23 mouse cellular contexts compared by ENCODE assay signal in the genomic region with DNA sequence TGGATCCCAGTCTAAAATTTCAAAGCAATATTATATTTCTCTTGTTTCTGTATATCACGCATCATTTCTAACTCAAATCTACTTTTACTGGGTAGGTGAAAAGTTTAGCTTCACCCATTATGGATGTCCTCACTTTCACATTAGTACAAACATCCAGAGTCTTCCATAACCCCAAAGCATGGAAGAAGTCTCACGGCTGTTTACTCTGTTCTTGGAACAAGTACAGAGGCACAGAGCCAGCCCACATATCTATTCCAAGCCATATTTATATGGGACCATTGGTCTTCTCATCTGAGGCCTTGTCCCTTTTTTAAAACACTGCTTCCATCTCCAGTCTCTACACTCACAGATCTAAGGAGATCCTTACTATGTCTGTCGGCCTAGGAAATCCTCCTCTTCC.
DNase-seq lines count a peak whose midpoint lies in the region; ATAC-seq and TF ChIP-seq lines count a peak whose summit lies in the region.
"Had no signal": no experiment of that assay in that cellular context is flagged by ENCODE, and none has a peak within 500 bp of the region (broad histone marks: within the 10 kb centered on the region; RNA-seq: fewer than 3 reads in every experiment).

No protein-coding gene starts in this region.

- H3K4me1 ChIP-seq in embryonic facial prominence, embryonic 14.5 days (ENCODE audit: control insufficient read depth, insufficient read depth, low read length): peaks cover 12% of the 10 kb centered on the region
- no peaks in the 10 kb centered on the region for H3K4me1 ChIP-seq in embryonic facial prominence, embryonic 10.5 days
- no peaks in the 10 kb centered on the region for H3K4me1 ChIP-seq in lung, embryonic 15.5 days
- H3K4me1 ChIP-seq in liver, embryonic 14.5 days (replicated peaks; ENCODE audit: control insufficient read depth in 2 of 2, insufficient read depth in 2 of 2, low read length in 1 of 2): peaks cover 30 to 35% of the 10 kb centered on the region in 2 experiments
- no peaks in the 10 kb centered on the region for H3K4me1 ChIP-seq in hindbrain, embryonic 12.5 days
- H3K4me1 ChIP-seq: forebrain, embryonic 10.5 days had no signal

- H3K27me3 ChIP-seq in embryonic facial prominence, embryonic 14.5 days (replicated peaks; ENCODE audit: control insufficient read depth, insufficient read depth, low read length): no peaks in the 10 kb centered on the region
- H3K27me3 ChIP-seq in embryonic facial prominence, embryonic 10.5 days (replicated peaks; ENCODE audit: low read depth, poor library complexity, severe bottlenecking): no peaks in the 10 kb centered on the region
- no peaks in the 10 kb centered on the region for H3K27me3 ChIP-seq in lung, embryonic 15.5 days
- no peaks in the 10 kb centered on the region for H3K27me3 ChIP-seq in liver, embryonic 14.5 days (ENCODE audit: control insufficient read depth, insufficient read depth, low read length)
- no peaks in the 10 kb centered on the region for H3K27me3 ChIP-seq in hindbrain, embryonic 12.5 days
- H3K27me3 ChIP-seq: embryonic facial prominence, embryonic 13.5 days; Patski had no signal

- DNase-seq in embryonic facial prominence, embryonic 14.5 days (ENCODE audit: low spot score): peak; percentile 31
- DNase-seq in embryonic facial prominence, embryonic 10.5 days (ENCODE audit: low spot score): no peak
- DNase-seq in lung, postnatal 4 days: no peak
- no peak for DNase-seq in liver, embryonic 14.5 days (ENCODE audit: low read depth in 3 of 3, low spot score in 3 of 3)
- DNase-seq in ovary, postnatal 10 days (ENCODE audit: low spot score): no peak
- DNase-seq: adrenal gland, postnatal 10 days; cerebellum, postnatal 10 days; forebrain, postnatal 0 days; heart, postnatal 10 days; kidney, adult 9 months; layer of hippocampus, postnatal 36 days; right cerebral cortex, adult 18-20 months; thymus, postnatal 14 days had no signal

- no peaks in the 10 kb centered on the region for H3K36me3 ChIP-seq in embryonic facial prominence, embryonic 14.5 days (ENCODE audit: control insufficient read depth, insufficient read depth, low read length)
- H3K36me3 ChIP-seq in embryonic facial prominence, embryonic 10.5 days (replicated peaks): no peaks in the 10 kb centered on the region
- no peaks in the 10 kb centered on the region for H3K36me3 ChIP-seq in lung, embryonic 15.5 days
- H3K36me3 ChIP-seq in liver, embryonic 14.5 days (replicated peaks; ENCODE audit: control insufficient read depth, insufficient read depth, low read depth): no peaks in the 10 kb centered on the region
- H3K36me3 ChIP-seq in hindbrain, embryonic 12.5 days: no peaks in the 10 kb centered on the region
- H3K36me3 ChIP-seq: embryonic facial prominence, embryonic 13.5 days; forebrain, embryonic 10.5 days had no signal

- TF ChIP-seq EP300 in liver, embryonic 14.5 days (IDR thresholded peaks at IDR 0.05; ENCODE audit: low read depth): no peak

- ATAC-seq in embryonic facial prominence, embryonic 14.5 days (ENCODE audit: low read depth): no peak
- ATAC-seq in lung, embryonic 15.5 days (ENCODE audit: borderline replicate concordance, extremely low read depth, low FRiP score, low TSS enrichment): peak; percentile 46; the same call in 1 of the 2 replicates
- 0 out of 2 replicates have a peak, but pooled peaks have one; percentile 9 for ATAC-seq in liver, embryonic 14.5 days (ENCODE audit: insufficient read depth)
- ATAC-seq in megakaryocyte progenitor cell, adult 5-6 weeks (replicated peaks; ENCODE audit: poor library complexity): peak; percentile 3
- no peak for ATAC-seq in hindbrain, embryonic 12.5 days (ENCODE audit: low FRiP score)
- ATAC-seq: forebrain, postnatal 0 days; Patski had no signal

- 69% methylated on average over 3 of the region's 3 CpGs for WGBS in embryonic facial prominence, embryonic 14.5 days
- WGBS in embryonic facial prominence, embryonic 10.5 days: 89% methylated on average over 3 of the region's 3 CpGs
- 60% methylated on average over 3 of the region's 3 CpGs for WGBS in lung, embryonic 15.5 days
- WGBS in liver, embryonic 14.5 days (ENCODE audit: insufficient replicate concordance): 52% methylated on average over 3 of the region's 3 CpGs
- 87% methylated on average over 3 of the region's 3 CpGs for WGBS in hindbrain, embryonic 12.5 days

- no peak overlapping the region for H3K4me2 ChIP-seq in embryonic facial prominence, embryonic 14.5 days (ENCODE audit: low read depth, low read length)
- H3K4me2 ChIP-seq in lung, embryonic 15.5 days: no peak overlapping the region
- H3K4me2 ChIP-seq in liver, embryonic 14.5 days (ENCODE audit: low read depth): no peak overlapping the region
- H3K4me2 ChIP-seq in hindbrain, embryonic 12.5 days (replicated peaks): no peak overlapping the region
- H3K4me2 ChIP-seq: embryonic facial prominence, embryonic 13.5 days; heart, embryonic 11.5 days; hindbrain, embryonic 14.5 days; midbrain, embryonic 11.5 days had no signal

- no peak overlapping the region for H3K4me3 ChIP-seq in embryonic facial prominence, embryonic 14.5 days (ENCODE audit: low read depth, low read length)
- H3K4me3 ChIP-seq in embryonic facial prominence, embryonic 10.5 days: no peak overlapping the region
- no peak overlapping the region for H3K4me3 ChIP-seq in lung, embryonic 15.5 days
- no peak overlapping the region for H3K4me3 ChIP-seq in liver, embryonic 14.5 days (ENCODE audit: insufficient read depth in 1 of 2, low read depth in 2 of 2, low read length in 2 of 2)
- H3K4me3 ChIP-seq in hindbrain, embryonic 12.5 days: no peak overlapping the region
- H3K4me3 ChIP-seq: embryonic facial prominence, embryonic 13.5 days; forebrain, embryonic 10.5 days; layer of hippocampus, adult 2 months had no signal

- no peak overlapping the region for H3K9ac ChIP-seq in embryonic facial prominence, embryonic 14.5 days (ENCODE audit: low read depth, low read length)
- no peak overlapping the region for H3K9ac ChIP-seq in lung, embryonic 15.5 days
- H3K9ac ChIP-seq in liver, embryonic 14.5 days (replicated peaks): no peak overlapping the region
- H3K9ac ChIP-seq in hindbrain, embryonic 12.5 days: no peak overlapping the region
- H3K9ac ChIP-seq: embryonic facial prominence, embryonic 13.5 days; forebrain, postnatal 0 days; hindbrain, embryonic 14.5 days had no signal

- TF ChIP-seq CTCF in liver, embryonic 14.5 days (IDR thresholded peaks at IDR 0.05; ENCODE audit: low read depth): no peak

- H3K9me3 ChIP-seq in embryonic facial prominence, embryonic 14.5 days (ENCODE audit: control insufficient read depth, low read length): no peaks in the 10 kb centered on the region
- no peaks in the 10 kb centered on the region for H3K9me3 ChIP-seq in embryonic facial prominence, embryonic 10.5 days
- H3K9me3 ChIP-seq in lung, embryonic 15.5 days: no peaks in the 10 kb centered on the region
- H3K9me3 ChIP-seq in liver, embryonic 14.5 days (ENCODE audit: control insufficient read depth, low read length): no peaks in the 10 kb centered on the region
- no peaks in the 10 kb centered on the region for H3K9me3 ChIP-seq in hindbrain, embryonic 12.5 days (replicated peaks)
- H3K9me3 ChIP-seq: embryonic facial prominence, embryonic 13.5 days; forebrain, embryonic 10.5 days had no signal

- no peak overlapping the region for H3K27ac ChIP-seq in embryonic facial prominence, embryonic 14.5 days (replicated peaks; ENCODE audit: low read depth, low read length)
- no peak overlapping the region for H3K27ac ChIP-seq in embryonic facial prominence, embryonic 10.5 days (replicated peaks)
- peak overlapping the region; percentile 30; the same call in 1 of the 2 replicates for H3K27ac ChIP-seq in lung, embryonic 15.5 days
- peak overlapping the region; percentile 62 for H3K27ac ChIP-seq in liver, embryonic 14.5 days
- no peak overlapping the region for H3K27ac ChIP-seq in hindbrain, embryonic 12.5 days
- H3K27ac ChIP-seq: embryonic facial prominence, embryonic 13.5 days; forebrain, embryonic 10.5 days; hindbrain, embryonic 14.5 days; layer of hippocampus, adult 2 months had no signal

Comparison
In these comparisons a context has a peak if more than half of its experiments do, and no peak if none do; other contexts are left out.
1. ATAC-seq: peak in lung, embryonic 15.5 days (single experiment), liver, embryonic 14.5 days (single experiment) and megakaryocyte progenitor cell, adult 5-6 weeks (single experiment); none in embryonic facial prominence, embryonic 14.5 days (single experiment) and hindbrain, embryonic 12.5 days (single experiment).
2. H3K27ac ChIP-seq: peak in lung, embryonic 15.5 days (single experiment) and liver, embryonic 14.5 days (single experiment); none in embryonic facial prominence, embryonic 14.5 days (single experiment), embryonic facial prominence, embryonic 10.5 days (single experiment) and hindbrain, embryonic 12.5 days (single experiment).